Mouse (Mus musculus) right cerebral cortex, postnatal 25 days (tissue): ENCODE measurements at regions not wholly inside any gene's neighbourhood (a gene's known extent, or its start where the extent isn't known, plus 50 kb on each side); places are given as distances from the start of the nearest gene placed in this dataset.
"Not testable (repeated sequence)": the region's sequence is repeated elsewhere in the genome, so short reads cannot be mapped to it uniquely, and the experiment has no call there.

Experiments
- DNase-seq: peaks from one replicate; pipeline ENCODE4 v3.0.0; 2022

GRCm38 (mm10) chr13:96327707-96328106 is 60.4 kb upstream of the Poc5 start:
- DNase-seq: no peak

- no peak for DNase-seq
Measured at GRCm38 (mm10) chr13:96324636-96325035, 63.5 kb upstream of the Poc5 start.

- not testable (repeated sequence) for DNase-seq
Measured at GRCm38 (mm10) chr13:96317161-96317560, 70.9 kb upstream of the Poc5 start.

- DNase-seq: no peak
Measured at GRCm38 (mm10) chr13:96313241-96313640, 74.9 kb upstream of the Poc5 start.

GRCm38 (mm10) chr13:96302495-96302894 is 85.6 kb upstream of the Poc5 start:
- no peak for DNase-seq

- peak; percentile 16 for DNase-seq
Measured at GRCm38 (mm10) chr13:96287797-96288196, 100.3 kb upstream of the Poc5 start.

- no peak for DNase-seq
Measured at GRCm38 (mm10) chr13:96269946-96270345, 118.1 kb upstream of the Poc5 start.

- DNase-seq: no peak
Measured at GRCm38 (mm10) chr13:96256001-96256400, 123.6 kb upstream of the Sv2c start.

- no peak for DNase-seq
Measured at GRCm38 (mm10) chr13:96254391-96254790, 122.0 kb upstream of the Sv2c start.

GRCm38 (mm10) chr13:96220763-96221162 is 88.4 kb upstream of the Sv2c start:
- DNase-seq: peak; percentile 3

- DNase-seq: no peak
Measured at GRCm38 (mm10) chr13:96215496-96215895, 83.1 kb upstream of the Sv2c start.

- no peak for DNase-seq
Measured at GRCm38 (mm10) chr13:96215046-96215445, 82.7 kb upstream of the Sv2c start.

GRCm38 (mm10) chr13:96206072-96206471 is 73.7 kb upstream of the Sv2c start:
- no peak for DNase-seq

GRCm38 (mm10) chr13:96188618-96189017 is 56.2 kb upstream of the Sv2c start:
- DNase-seq: no peak
